Mouse (Mus musculus) liver, embryonic 14.5 days (tissue): Measurements from ENCODE around the gene AU041133.

Experiments
- CTCF ChIP-seq: IDR thresholded peaks from 2 replicates; pipeline ENCODE4 v1.5.1; 2016; ENCODE audit warnings: antibody characterized with exemption, low read depth, control low read depth
- EP300 ChIP-seq: IDR thresholded peaks from 2 replicates; pipeline ENCODE4 v1.6.1; 2016; ENCODE audit warnings: antibody characterized with exemption, low read depth

DNA sequence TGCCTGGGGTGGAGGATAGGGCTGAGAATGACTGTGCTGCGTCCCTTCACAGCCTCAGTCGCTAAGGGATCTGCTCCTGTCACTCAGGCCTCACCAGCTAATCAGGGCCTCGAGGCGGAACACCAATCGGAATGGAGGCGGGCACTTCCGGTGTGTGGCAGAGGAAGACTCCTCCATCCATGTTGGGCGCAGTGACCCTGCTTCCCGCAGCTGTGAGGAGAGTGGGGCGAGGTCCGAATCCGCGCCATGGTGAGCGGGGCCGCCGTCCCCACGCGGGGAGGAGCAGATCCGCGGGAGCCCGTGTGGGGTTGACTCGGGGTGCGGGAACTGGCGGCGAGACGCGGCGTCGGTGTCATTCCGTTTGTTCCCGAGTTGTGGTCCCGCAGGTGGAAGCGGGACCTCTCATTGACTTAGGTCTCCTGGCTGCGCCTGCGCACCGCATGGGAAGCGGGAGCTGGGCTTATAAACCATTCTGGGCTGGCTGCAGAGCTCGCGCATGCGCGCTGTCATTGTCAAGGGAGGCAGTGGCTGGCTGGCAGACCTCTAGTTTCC lies at the start of gene AU041133:
- TF ChIP-seq CTCF = no peak
- TF ChIP-seq EP300 = no peak
